9 mouse cellular contexts compared by ENCODE assay signal in genomic region chr1:134651851-134652398, GRCm38 (mm10). TPM values are rescaled to one million over a fixed set of nuclear protein-coding genes. Genes with fewer than 3 reads are reported as not detected.
DNase-seq lines count a peak whose midpoint lies in the region; ATAC-seq and TF ChIP-seq lines count a peak whose summit lies in the region.
"Had no signal": no experiment of that assay in that cellular context is flagged by ENCODE, and none has a peak within 500 bp of the region (broad histone marks: within the 10 kb centered on the region; RNA-seq: fewer than 3 reads in every experiment).

No protein-coding gene starts in this region.

- no peak for DNase-seq in lung, adult 18-20 months
- peak; percentile 70 to 74 for DNase-seq in cerebellum, postnatal 10 days
- DNase-seq in midbrain, postnatal 0 days (ENCODE audit: low spot score) = peak; percentile 54
- no peak for DNase-seq in spleen, postnatal 4 days (ENCODE audit: low spot score in 2 of 2)
- no peak for DNase-seq in left cerebral cortex, postnatal 25 days (ENCODE audit: low spot score in 2 of 2)
- DNase-seq in left cerebral cortex, postnatal 14 days (ENCODE audit: low spot score in 2 of 2) = no peak

- H3K9me3 ChIP-seq in lung, embryonic 16.5 days (ENCODE audit: control insufficient read depth, low read length) = no peaks in the 10 kb centered on the region; the same call in 1 of the 2 replicates
- no peaks in the 10 kb centered on the region for H3K9me3 ChIP-seq in intestine, postnatal 0 days (ENCODE audit: control insufficient read depth)
- H3K9me3 ChIP-seq in midbrain, postnatal 0 days (ENCODE audit: low read length) = no peaks in the 10 kb centered on the region

- intact Hi-C loops in left cerebral cortex, postnatal 25 days (cut with DNase I) = no loop called here
- intact Hi-C loops in left cerebral cortex, postnatal 14 days (cut with DNase I) = no loop called here

- TF ChIP-seq CTCF in intestine, postnatal 0 days (IDR thresholded peaks at IDR 0.05; ENCODE audit: low read depth) = no peak
- no peak for TF ChIP-seq CTCF in midbrain, postnatal 0 days (IDR thresholded peaks at IDR 0.05)

- peak overlapping the region; percentile 15; the same call in 1 of the 2 replicates for H3K9ac ChIP-seq in lung, embryonic 16.5 days (ENCODE audit: low read length)
- no peak overlapping the region for H3K9ac ChIP-seq in intestine, postnatal 0 days (ENCODE audit: low read depth, low read length)
- H3K9ac ChIP-seq in midbrain, postnatal 0 days (replicated peaks; ENCODE audit: low read length, poor library complexity, severe bottlenecking) = no peak overlapping the region

- no peak overlapping the region; the same call in 1 of the 2 replicates for H3K4me3 ChIP-seq in lung, embryonic 16.5 days (ENCODE audit: low read length)
- H3K4me3 ChIP-seq in intestine, postnatal 0 days (ENCODE audit: low read depth, low read length) = no peak overlapping the region
- no peak overlapping the region for H3K4me3 ChIP-seq in midbrain, postnatal 0 days (ENCODE audit: low read depth, low read length)

- no peaks in the 10 kb centered on the region for H3K36me3 ChIP-seq in lung, embryonic 16.5 days (ENCODE audit: control insufficient read depth, insufficient read depth, low read length)
- H3K36me3 ChIP-seq in intestine, postnatal 0 days (ENCODE audit: control insufficient read depth, insufficient read depth) = no peaks in the 10 kb centered on the region
- no peaks in the 10 kb centered on the region for H3K36me3 ChIP-seq in midbrain, postnatal 0 days (ENCODE audit: insufficient read depth, low read length)

- WGBS in lung, embryonic 16.5 days = 32% methylated on average over 4 of the region's 4 CpGs
- WGBS in intestine, postnatal 0 days = 41% methylated on average over 4 of the region's 4 CpGs
- WGBS in midbrain, postnatal 0 days = 35% methylated on average over 4 of the region's 4 CpGs

- peak overlapping the region; percentile 30; the same call in 1 of the 2 replicates for H3K4me2 ChIP-seq in lung, embryonic 16.5 days (ENCODE audit: low read depth, low read length)
- peak overlapping the region; percentile 27; the same call in 1 of the 2 replicates for H3K4me2 ChIP-seq in intestine, postnatal 0 days (replicated peaks; ENCODE audit: low read depth)
- H3K4me2 ChIP-seq in midbrain, postnatal 0 days (ENCODE audit: low read depth, low read length, poor library complexity, severe bottlenecking) = no peak overlapping the region

- H3K27me3 ChIP-seq in lung, embryonic 16.5 days (ENCODE audit: control insufficient read depth, insufficient read depth, low read depth, low read length) = peaks cover 31% of the 10 kb centered on the region
- H3K27me3 ChIP-seq in intestine, postnatal 0 days (replicated peaks; ENCODE audit: control insufficient read depth, insufficient read depth, low read length) = peaks cover 26% of the 10 kb centered on the region
- H3K27me3 ChIP-seq in midbrain, postnatal 0 days (ENCODE audit: insufficient read depth, low read length) = peaks cover 21% of the 10 kb centered on the region

- peak; percentile 55 for ATAC-seq in lung, embryonic 16.5 days (ENCODE audit: low read depth)
- peak; percentile 34; the same call in 1 of the 2 replicates for ATAC-seq in intestine, postnatal 0 days
- ATAC-seq in midbrain, postnatal 0 days (ENCODE audit: low FRiP score) = peak; percentile 42; the same call in 1 of the 2 replicates

- H3K4me1 ChIP-seq in lung, embryonic 16.5 days (replicated peaks; ENCODE audit: control insufficient read depth, insufficient read depth, low read length) = peaks cover 14% of the 10 kb centered on the region
- no peaks in the 10 kb centered on the region; the same call in 1 of the 2 replicates for H3K4me1 ChIP-seq in intestine, postnatal 0 days (replicated peaks; ENCODE audit: control insufficient read depth, insufficient read depth, low read length)
- H3K4me1 ChIP-seq in midbrain, postnatal 0 days (ENCODE audit: insufficient read depth, low read length) = peaks cover 7% of the 10 kb centered on the region; the same call in 1 of the 2 replicates

- H3K27ac ChIP-seq in lung, embryonic 16.5 days (ENCODE audit: low read length) = peak overlapping the region; percentile 38; the same call in 1 of the 2 replicates
- H3K27ac ChIP-seq in intestine, postnatal 0 days (ENCODE audit: low read depth, low read length) = no peak overlapping the region
- H3K27ac ChIP-seq in midbrain, postnatal 0 days (ENCODE audit: low read depth, low read length) = no peak overlapping the region

RNA-seq across cellular contexts. Expression of gene Syt2, which starts 5.4 kb away (rescaled TPM):
- polyA plus RNA-seq in lung, embryonic 16.5 days (2015; fragmentation: Nextera tagmentation; extraction: Ambion mirVana) = 0.15 and 0.58 TPM in 2 replicates
- 0.48 and 0.84 TPM in 2 replicates for polyA plus RNA-seq in intestine, postnatal 0 days (2015; fragmentation: Nextera tagmentation; extraction: Ambion mirVana)
- 18.9 and 19.0 TPM in 2 replicates for total RNA-seq in midbrain, postnatal 0 days (2014; rRNA removed)
- polyA plus RNA-seq in midbrain, postnatal 0 days (2015; fragmentation: Nextera tagmentation; extraction: Ambion mirVana) = 6.2 and 6.8 TPM in 2 replicates
- 10 to 100 TPM; 42.8 to 49.3 TPM for total RNA-seq in left cerebral cortex, postnatal 25 days (2021)
- total RNA-seq in left cerebral cortex, postnatal 14 days (2021) = 10 to 100 TPM; 35.2 to 36.0 TPM
- total RNA-seq: liver, adult 2 months had no signal
- polyA plus RNA-seq: liver, adult 2 months had no signal

Comparison
In these comparisons a context has a peak if more than half of its experiments do, and no peak if none do; other contexts are left out.
1. DNase-seq: peak in cerebellum, postnatal 10 days (2 of 2) and midbrain, postnatal 0 days (single experiment); none in lung, adult 18-20 months (0 of 2), spleen, postnatal 4 days (0 of 2), left cerebral cortex, postnatal 25 days (0 of 2) and left cerebral cortex, postnatal 14 days (0 of 2).
2. Peak in every context shown above with its lines, with median percentiles within 50 percentile points of each other: ATAC-seq.